Mouse (Mus musculus) v-Abl transformed pro-B cells (cell line): ENCODE measurements around the gene Rgs14.

ENCODE experiments used
- in situ Hi-C, 2 experiments: fragments of 400-800 bp; cut with MboI; formaldehyde crosslinking; loops; one replicate each; pipeline ENCODE4 v1.15.1; 2025; ENCODE audit not compliant: unreplicated experiment in 2 of 2

Gene Rgs14

GRCm38 (mm10) chr13:55420933-55421800 lies 51.6 kb downstream of the Rgs14 start:
- in situ Hi-C loops = loop anchor here in 1 of 2 experiments (5.0 to 25.0 kb wide), 2 partner anchors 46 to 216 kb away; partner anchors contain the start of gene Ddx46

GRCm38 (mm10) chr13:55426613-55427012 lies 57.1 kb downstream of the Rgs14 start, which contains the start of gene F12:
Gene F12, minus strand, starts transcription at chr13:55426793.
- in situ Hi-C loops = loop anchor here in 1 of 2 experiments (5.0 kb wide), 1 partner anchor 41 kb away; no protein-coding TSS in a partner anchor

GRCm38 (mm10) chr13:55429226-55429888 lies 59.8 kb downstream of the Rgs14 start:
- in situ Hi-C loops = loop anchor here in 1 of 2 experiments (5.0 kb wide), 1 partner anchor 38 kb away; no protein-coding TSS in a partner anchor

- in situ Hi-C loops = no loop called here
Observed at GRCm38 (mm10) chr13:55430566-55430965, 61.0 kb downstream of the Rgs14 start.

GRCm38 (mm10) chr13:55431889-55432685 lies 62.6 kb downstream of the Rgs14 start:
- in situ Hi-C loops = no loop called here
